Mouse (Mus musculus) cortical plate, adult 2 months (tissue): ENCODE measurements around the gene Tspear.

Experiments
- CTCF ChIP-seq: fragments of 200-500 bp; IDR thresholded peaks from 2 replicates; pipeline ENCODE4 v1.5.1; 2011; ENCODE audit warnings: mild to moderate bottlenecking, control low read depth, low read length; ENCODE audit not compliant: insufficient read depth; ENCODE audit errors: extremely low read depth
- POLR2A ChIP-seq: fragments of 200-500 bp; IDR thresholded peaks from 2 replicates; pipeline ENCODE4 v1.6.1; 2011; ENCODE audit warnings: mild to moderate bottlenecking, low read length, control low read depth; ENCODE audit not compliant: insufficient read depth; ENCODE audit errors: extremely low read depth

- TF ChIP-seq POLR2A = no peak
- no peak for TF ChIP-seq CTCF
These were observed 216.0 kb downstream of the Tspear start, which contains the start of gene Lrrc3 for GRCm38 (mm10) chr10:77902211-77902893.
